Mouse (Mus musculus) stomach, adult 2 months (tissue): ENCODE data around the gene Bdkrb2. TPM values are rescaled to one million over a fixed set of nuclear protein-coding genes. Genes with fewer than 3 reads are reported as not detected.

Experiments used
- polyA plus RNA-seq: library from polyadenylated mRNA; depleted of rRNA; stranded (reverse); fragments of >200 nt; gene quantifications from 2 replicates; pipeline ENCODE4 v1.2.3, GENCODE M21; 2012; rRNA removed

Gene Bdkrb2
- polyA plus RNA-seq = 2.4 and 2.9 TPM in 2 replicates

GRCm38 (mm10) chr12:105562936-105563680, at the start of gene Bdkrb2:
Gene Bdkrb2 (plus strand): TSS chr12:105563226.

GRCm38 (mm10) chr12:105602581-105603210, 39.7 kb downstream of the Bdkrb2 start, which contains the start of gene Bdkrb1:
Gene Bdkrb1 (plus strand): TSS chr12:105603085.

Other genes with a start within 250 kb of the Bdkrb2 start
- not detected in 2 replicates for gene Tunar, start 229.4 kb upstream of the Bdkrb2 start, polyA plus RNA-seq
- 0.47 and 0.51 TPM in 2 replicates for gene D430019H16Rik, start 109.4 kb upstream of the Bdkrb2 start, polyA plus RNA-seq
- gene Bdkrb1, start 39.9 kb downstream of the Bdkrb2 start, polyA plus RNA-seq = 1.7 and 1.9 TPM in 2 replicates
- gene Gskip, start 121.6 kb downstream of the Bdkrb2 start, polyA plus RNA-seq = 3.6 TPM in 2 replicates
- gene Atg2b, start 122.0 kb downstream of the Bdkrb2 start, polyA plus RNA-seq = 2.9 and 4.0 TPM in 2 replicates
- not detected in 2 replicates for gene Ak7, start 142.8 kb downstream of the Bdkrb2 start, polyA plus RNA-seq
- gene Papola, start 221.5 kb downstream of the Bdkrb2 start, polyA plus RNA-seq = 13.6 and 14.0 TPM in 2 replicates